Mouse (Mus musculus): ENCODE measurements around the gene Flywch1. TPM values are rescaled to one million over a fixed set of nuclear protein-coding genes. Genes with fewer than 3 reads are reported as not detected.

Gene Flywch1
- total and polyA plus RNA-seq, 3 experiments = 18.8 to 28.3 (median 23.4) TPM

- no peak for DNase-seq (ENCODE audit: extremely low read depth)
- no peak within 1 kb of the TSS for H3K27ac ChIP-seq (ENCODE audit: insufficient read depth, low read depth)
- in situ Hi-C loops (cut with MboI; ENCODE audit: low pct_ligation_motif_present, low pct_unique_long_range_greater_than_20kb, low sequenced_read_pairs) = no loop called here
Measured at GRCm38 (mm10) chr17:23790269-23791078, 19.1 kb upstream of the Flywch1 start, which contains the start of gene Srrm2. Srrm2 (plus strand) TSS chr17:23790532.

GRCm38 (mm10) chr17:23789749-23790268 is 18.4 kb upstream of the Flywch1 start:
- Histone ChIP-seq H3K79me2 (replicated peaks; ENCODE audit: control insufficient read depth, extremely low read depth, insufficient read depth, poor library complexity, severe bottlenecking) (no peaks in the 10 kb centered on the region), H3K4me1 (ENCODE audit: control insufficient read depth in 1 of 2, insufficient read depth in 2 of 2) (no peaks in the 10 kb centered on the region), H3K4me2 (ENCODE audit: insufficient read depth, low read depth, poor library complexity, severe bottlenecking) (no peak overlapping the region), H3K4me3 (replicated peaks in 1 of 3; ENCODE audit: low read depth in 2 of 3, low read length in 2 of 3, poor library complexity in 1 of 3) (no peak overlapping the region), H3K36me3 (replicated peaks in 1 of 2; ENCODE audit: control insufficient read depth in 1 of 2, insufficient read depth in 1 of 2, low read length in 1 of 2) (no peaks in the 10 kb centered on the region), H3K9ac (ENCODE audit: insufficient read depth, low read depth) (no peak overlapping the region), H3K27me3 (replicated peaks) (no peaks in the 10 kb centered on the region), H3K9me3 (replicated peaks; ENCODE audit: low read length) (no peaks in the 10 kb centered on the region), H3K27ac (ENCODE audit: insufficient read depth, low read depth) (no peak overlapping the region)
- dilution Hi-C loops (cut with MboI; ENCODE audit: extremely low pct_ligation_motif_present, extremely low pct_unique_long_range_greater_than_20kb, low sequenced_read_pairs) (no loop called here), in situ Hi-C loops (cut with MboI; ENCODE audit: low pct_ligation_motif_present, low pct_unique_long_range_greater_than_20kb, low sequenced_read_pairs) (no loop called here)
- TF ChIP-seq CTCF (conservative IDR thresholded peaks at IDR 0.05 in 1 of 2, IDR thresholded peaks at IDR 0.05 in 1 of 2; ENCODE audit: low read depth in 2 of 2, low read length in 2 of 2) (no peak), E2F4 (IDR thresholded peaks at IDR 0.05; ENCODE audit: insufficient replicate concordance, low read depth, low read length) (no peak), RCOR1 (conservative IDR thresholded peaks at IDR 0.05; ENCODE audit: low read depth, low read length) (no peak)
- DNase-seq (ENCODE audit: extremely low read depth) = no peak

More at GRCm38 (mm10) chr17:23790269-23791078, 19.1 kb upstream of the Flywch1 start, which contains the start of gene Srrm2:
- no peaks in the 10 kb centered on the region for H3K36me3 ChIP-seq (replicated peaks in 1 of 2; ENCODE audit: control insufficient read depth in 1 of 2, insufficient read depth in 1 of 2, low read length in 1 of 2)
- no peaks in the 10 kb centered on the region for H3K79me2 ChIP-seq (replicated peaks; ENCODE audit: control insufficient read depth, extremely low read depth, insufficient read depth, poor library complexity, severe bottlenecking)
- TF ChIP-seq MXI1 (IDR thresholded peaks at IDR 0.05; ENCODE audit: low read depth, low read length) (no peak), IRF4 (IDR thresholded peaks at IDR 0.05; ENCODE audit: low read depth, low read length) (no peak), TBP (conservative IDR thresholded peaks at IDR 0.05; ENCODE audit: low read depth, low read length) (no peak), ZC3H11A (IDR thresholded peaks at IDR 0.05; ENCODE audit: low read depth, low read length) (no peak), ZNF384 (IDR thresholded peaks at IDR 0.05; ENCODE audit: low read depth, low read length) (no peak), ZMIZ1 (IDR thresholded peaks at IDR 0.05; ENCODE audit: low read depth, low read length) (no peak), E2F4 (IDR thresholded peaks at IDR 0.05; ENCODE audit: insufficient replicate concordance, low read depth, low read length) (no peak), CTCF (conservative IDR thresholded peaks at IDR 0.05 in 1 of 2, IDR thresholded peaks at IDR 0.05 in 1 of 2; ENCODE audit: low read depth in 2 of 2, low read length in 2 of 2) (no peak), UBTF (IDR thresholded peaks at IDR 0.05; ENCODE audit: low read depth, low read length) (no peak), POLR2AphosphoS2 (IDR thresholded peaks at IDR 0.05; ENCODE audit: low read depth, low read length) (no peak), CHD2 (IDR thresholded peaks at IDR 0.05; ENCODE audit: low read length) (no peak), POLR2A (IDR thresholded peaks at IDR 0.05; ENCODE audit: low read depth, low read length) (no peak), ZKSCAN1 (IDR thresholded peaks at IDR 0.05; ENCODE audit: borderline replicate concordance, low read depth, low read length) (no peak)
- H3K4me3 ChIP-seq (replicated peaks in 1 of 3; ENCODE audit: low read depth in 2 of 3, low read length in 2 of 3, poor library complexity in 1 of 3) = no peak within 1 kb of the TSS
- no peaks in the 10 kb centered on the region for H3K27me3 ChIP-seq (replicated peaks)
- no peak within 1 kb of the TSS for H3K4me2 ChIP-seq (ENCODE audit: insufficient read depth, low read depth, poor library complexity, severe bottlenecking)
- H3K4me1 ChIP-seq (ENCODE audit: control insufficient read depth in 1 of 2, insufficient read depth in 2 of 2) = no peaks in the 10 kb centered on the region
- dilution Hi-C loops (cut with MboI; ENCODE audit: extremely low pct_ligation_motif_present, extremely low pct_unique_long_range_greater_than_20kb, low sequenced_read_pairs) = no loop called here
- H3K9ac ChIP-seq (ENCODE audit: insufficient read depth, low read depth) = no peak within 1 kb of the TSS
- no peaks in the 10 kb centered on the region for H3K9me3 ChIP-seq (replicated peaks; ENCODE audit: low read length)
